Mouse (Mus musculus) adrenal gland (tissue): Measurements from ENCODE around the gene Kdelr1.

Source experiments
- intact Hi-C: fragments of 180-260 bp; cut with DNase I; formaldehyde crosslinking; loops from one replicate; pipeline ENCODE4 v1.15.1; 2025
- long read RNA-seq, 2 experiments: library from polyadenylated mRNA; unstranded; transcript quantifications; one replicate each; pipeline ENCODE4 v2.0.0; 2020; ENCODE audit warnings: borderline replicate concordance in 1 of 2; ENCODE audit not compliant: insufficient replicate concordance in 1 of 2

The Kdelr1 gene
- long read RNA-seq, experiment 1, transcript Kdelr1-201 (5 exons, 1,599 nt) = major isoform, 7 of 7 reads
- long read RNA-seq, experiment 1, partial matches to known transcripts = 0 of 7 reads
- long read RNA-seq, experiment 1, other reads (novel, unspliced or antisense) = 0 of 7 reads
- long read RNA-seq, experiment 2, partial matches to known transcripts = 1 of 10 reads
- long read RNA-seq, experiment 2, other reads (novel, unspliced or antisense) = 2 of 10 reads

DNA sequence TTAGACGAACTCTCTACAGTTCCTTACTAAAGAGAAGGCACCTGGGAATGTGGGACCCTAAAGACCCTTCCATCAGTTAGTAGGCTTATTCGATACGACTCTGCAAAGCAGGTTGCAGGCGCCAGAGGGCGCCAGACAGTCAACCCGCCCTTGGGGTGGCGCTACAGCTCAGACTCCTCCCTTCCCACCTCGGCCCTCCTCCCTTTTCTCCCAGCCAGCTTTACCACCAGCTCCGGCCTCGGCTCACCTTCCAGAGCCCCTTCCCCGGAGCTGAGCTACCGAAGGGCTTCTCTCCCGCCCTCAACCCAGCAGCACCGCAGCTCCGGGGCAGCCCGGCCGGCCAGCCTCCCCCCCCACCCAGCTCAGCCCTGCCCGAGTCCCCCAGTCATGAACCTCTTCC, at the start of gene Kdelr1:
Gene Kdelr1, plus strand, starts transcription at position 149 of the 400 bp plus-strand sequence.
- intact Hi-C loops = loop anchor here (2.0 to 5.0 kb wide), 3 partner anchors 40 to 135 kb away; partner anchors contain the start of gene Grwd1

DNA sequence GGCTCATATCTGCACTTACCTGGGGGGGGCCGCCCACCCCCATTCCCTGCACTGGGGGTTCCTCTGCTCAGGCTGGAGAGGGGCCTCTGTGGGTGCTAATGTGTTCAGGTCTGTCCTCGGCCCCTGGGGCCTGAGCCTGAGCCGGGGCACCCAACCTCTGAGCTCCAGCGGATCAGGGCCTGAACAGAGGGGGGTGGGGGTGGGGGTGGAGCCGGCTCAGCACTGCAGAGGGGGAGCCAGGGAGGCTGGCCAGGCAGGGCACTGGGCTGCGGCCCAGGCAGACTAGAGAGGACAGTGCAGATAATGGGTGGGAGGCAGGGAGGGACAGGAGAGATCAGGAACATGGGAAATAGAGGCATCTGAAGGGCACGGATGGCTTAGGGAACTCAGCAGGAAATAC, 48.0 kb upstream of the Kdelr1 start, which contains the start of gene Kcnj14:
Gene Kcnj14, minus strand, starts transcription at position 185 of the 400 bp plus-strand sequence.
- intact Hi-C loops = no loop called here

DNA sequence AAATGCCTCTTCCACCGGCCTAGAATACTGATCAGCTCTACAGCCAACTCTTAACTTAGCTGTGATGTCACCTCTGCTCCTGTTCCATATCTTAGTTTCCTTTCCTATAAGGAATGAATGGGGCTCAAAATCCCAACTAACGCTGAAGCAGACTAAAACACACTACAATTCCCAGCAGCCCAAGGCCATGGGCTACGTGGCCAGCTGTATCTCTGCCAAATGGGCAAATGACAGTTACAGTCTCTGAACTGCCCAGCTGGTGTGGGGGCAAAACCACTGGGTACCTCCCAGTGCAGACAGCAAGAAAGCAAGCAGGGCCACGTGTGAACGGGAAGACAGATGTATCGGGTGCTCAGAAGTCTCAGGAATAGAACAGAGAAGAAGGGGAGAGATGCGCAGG, 45.9 kb upstream of the Kdelr1 start:
- intact Hi-C loops = no loop called here

DNA sequence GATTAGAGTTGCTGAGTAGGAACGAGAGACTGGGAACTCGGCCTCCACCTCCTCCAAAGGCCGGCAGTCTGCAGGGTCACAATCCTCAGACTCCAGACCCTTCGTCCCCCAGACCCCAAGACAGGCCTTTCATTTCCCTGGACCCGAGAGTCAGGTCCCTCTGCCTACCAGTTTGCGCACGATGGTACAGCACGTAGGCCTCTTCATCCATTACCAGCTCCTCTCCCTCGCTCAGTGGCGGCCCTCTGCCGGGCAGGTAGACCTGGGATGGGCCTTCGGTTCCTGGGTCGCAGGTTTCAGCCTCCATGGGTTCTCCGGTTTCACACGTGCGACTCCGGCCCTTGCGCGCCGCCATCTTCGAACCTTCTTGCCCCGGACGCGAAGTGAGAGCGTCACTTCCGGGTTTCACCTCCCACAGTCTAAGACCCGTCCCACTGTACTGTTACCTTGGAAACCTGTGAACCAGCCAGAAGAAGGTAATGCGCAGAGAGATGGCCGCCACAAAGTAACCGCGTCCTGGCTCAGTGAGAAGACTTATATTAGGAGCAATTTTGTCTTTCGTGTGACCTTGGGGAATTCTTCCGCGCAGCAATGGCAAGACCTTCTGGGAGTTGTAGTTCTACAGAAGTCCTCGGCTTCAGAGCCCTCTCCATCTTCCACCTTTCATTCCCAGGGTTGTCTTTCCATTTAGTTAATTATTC, 42.0 kb upstream of the Kdelr1 start, which contains the start of gene Grwd1:
Gene Grwd1, minus strand, starts transcription at position 518 of the 701 bp plus-strand sequence.
- intact Hi-C loops = loop anchor here (5.0 kb wide), 1 partner anchor 42 kb away; the partner anchor contains the start of gene Kdelr1

DNA sequence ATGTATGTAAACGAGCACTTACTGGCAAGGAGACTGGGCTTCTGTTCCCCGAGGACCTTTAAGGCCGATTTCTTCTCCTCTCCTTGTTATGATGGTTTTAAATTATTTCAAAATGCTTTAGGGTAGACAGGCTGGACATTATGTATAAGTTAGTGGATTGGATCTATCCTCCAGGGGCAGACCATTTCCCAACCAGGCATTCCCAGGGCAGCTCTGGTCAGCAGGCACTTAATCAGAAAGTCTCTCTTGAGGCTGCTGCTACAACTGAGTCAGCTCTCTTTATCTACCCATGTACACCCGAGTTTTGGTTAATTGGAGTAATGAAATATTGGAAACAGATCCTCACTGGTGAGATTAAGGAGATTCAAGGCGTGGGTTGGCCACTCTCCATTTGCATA, 41.4 kb upstream of the Kdelr1 start:
- intact Hi-C loops = loop anchor here (5.0 kb wide), 1 partner anchor 41 kb away; the partner anchor contains the start of gene Kdelr1

DNA sequence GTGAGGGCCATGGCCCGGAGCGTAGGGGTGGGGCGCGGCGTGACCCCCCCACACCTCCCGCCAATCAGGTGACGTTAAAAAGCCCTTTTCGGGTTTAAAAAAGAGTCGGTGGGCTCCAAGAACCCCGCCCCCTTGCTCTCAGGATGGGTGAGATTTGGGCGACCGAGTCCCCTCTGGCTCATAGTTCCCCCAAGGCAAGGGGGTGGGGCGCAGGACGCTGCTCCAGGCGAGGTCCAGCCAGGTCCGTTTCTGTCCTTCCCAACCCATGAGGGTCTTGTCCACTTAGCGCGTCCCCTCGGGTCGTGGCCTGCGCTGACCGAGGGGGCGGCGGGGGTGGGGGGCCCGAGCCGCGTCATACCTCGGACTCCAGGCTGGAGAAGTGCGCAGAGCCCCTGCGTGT, 40.1 kb upstream of the Kdelr1 start:
- intact Hi-C loops = loop anchor here (5.0 kb wide), 1 partner anchor 40 kb away; the partner anchor contains the start of gene Kdelr1

DNA sequence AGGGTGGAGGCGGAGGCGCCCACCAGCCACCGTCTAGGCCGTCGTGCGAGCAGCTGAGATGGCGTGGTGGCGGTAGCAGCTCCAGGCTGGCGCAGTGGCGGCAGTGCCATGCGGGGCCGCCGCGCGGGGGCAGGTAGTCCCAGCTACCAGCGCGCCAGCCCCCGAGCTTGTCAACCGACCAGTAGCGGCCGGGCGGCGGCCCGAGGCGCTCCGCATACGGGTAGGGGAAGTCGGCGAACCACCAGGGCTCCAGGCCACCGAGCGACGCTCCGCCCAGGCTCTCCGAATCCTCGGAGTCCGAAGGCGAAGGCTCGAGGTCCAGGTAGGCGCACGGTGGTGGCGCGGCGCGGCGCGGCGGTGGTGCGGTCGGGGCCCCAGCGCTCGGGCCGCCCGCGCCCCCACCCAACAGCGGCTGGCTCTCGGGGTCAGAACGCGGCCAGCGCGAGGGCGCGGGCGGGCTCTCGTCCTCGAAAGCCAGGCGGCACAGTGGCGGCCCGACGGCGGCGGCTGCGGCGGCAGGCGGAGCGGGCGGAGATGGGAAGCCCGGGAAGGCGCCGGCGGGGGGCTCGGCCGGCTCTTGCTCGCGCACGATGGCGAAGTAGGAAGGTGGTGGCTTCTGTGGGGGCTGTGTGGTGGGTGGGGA, 39.3 kb upstream of the Kdelr1 start:
- intact Hi-C loops = loop anchor here (5.0 kb wide), 1 partner anchor 39 kb away; the partner anchor contains the start of gene Kdelr1

DNA sequence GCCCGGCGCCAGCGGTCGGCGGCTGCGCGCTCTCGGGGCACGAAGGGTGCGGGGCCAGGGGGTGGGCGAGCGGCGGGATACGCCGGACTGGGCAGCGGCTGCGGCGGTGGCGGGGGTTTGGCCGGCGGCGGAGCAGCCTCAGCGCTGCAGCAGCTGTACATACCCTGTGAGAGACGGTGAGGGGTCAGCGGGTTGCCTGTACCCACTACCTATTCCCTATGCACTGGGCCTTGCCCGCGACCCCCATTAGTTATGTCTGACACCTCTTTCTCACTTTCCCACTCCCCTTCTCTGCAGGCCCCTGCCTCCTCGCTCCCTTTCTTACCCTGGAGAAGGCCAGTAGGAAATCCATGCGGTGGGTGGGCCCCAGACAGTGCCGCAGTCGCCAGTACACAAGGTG, 38.6 kb upstream of the Kdelr1 start:
- intact Hi-C loops = loop anchor here (5.0 kb wide), 1 partner anchor 38 kb away; the partner anchor contains the start of gene Kdelr1

DNA sequence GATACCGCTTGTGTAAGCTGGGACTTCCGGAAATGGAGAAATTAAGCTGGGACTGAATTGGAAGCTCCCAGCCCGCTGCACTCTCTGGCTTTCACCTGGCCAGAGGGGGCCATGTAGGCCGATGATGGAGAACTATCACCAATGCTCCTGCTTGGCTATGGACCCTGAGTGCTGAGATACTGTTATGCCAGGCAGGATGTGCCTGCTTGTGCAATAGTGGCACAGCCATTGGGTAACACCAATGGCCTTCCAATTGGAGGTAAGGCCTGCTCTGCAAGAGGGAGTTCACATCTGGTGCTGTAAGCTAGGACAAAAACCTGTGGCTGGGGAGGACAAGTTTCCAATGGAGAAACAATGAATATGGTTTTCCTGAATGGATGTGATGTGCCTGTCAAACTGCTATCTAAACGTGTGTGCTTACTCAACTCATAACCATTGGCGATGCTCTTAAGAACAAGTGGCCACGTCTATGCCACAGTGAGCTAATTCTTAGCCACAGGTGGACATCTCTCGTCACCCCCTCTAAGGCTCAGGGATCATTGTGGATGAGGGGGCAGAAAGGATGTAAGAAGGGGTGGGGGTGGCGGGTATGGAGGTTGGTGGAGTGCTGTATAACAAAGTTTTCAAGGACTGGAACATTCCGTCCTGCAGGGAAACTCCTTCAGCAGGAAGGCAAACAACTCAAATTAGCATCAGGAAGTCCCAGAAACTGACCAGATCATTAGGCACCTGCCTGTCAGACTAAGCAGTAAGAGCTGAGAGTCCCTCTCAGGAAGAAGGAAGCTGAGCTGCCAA, 29.4 kb upstream of the Kdelr1 start:
- intact Hi-C loops = no loop called here

DNA sequence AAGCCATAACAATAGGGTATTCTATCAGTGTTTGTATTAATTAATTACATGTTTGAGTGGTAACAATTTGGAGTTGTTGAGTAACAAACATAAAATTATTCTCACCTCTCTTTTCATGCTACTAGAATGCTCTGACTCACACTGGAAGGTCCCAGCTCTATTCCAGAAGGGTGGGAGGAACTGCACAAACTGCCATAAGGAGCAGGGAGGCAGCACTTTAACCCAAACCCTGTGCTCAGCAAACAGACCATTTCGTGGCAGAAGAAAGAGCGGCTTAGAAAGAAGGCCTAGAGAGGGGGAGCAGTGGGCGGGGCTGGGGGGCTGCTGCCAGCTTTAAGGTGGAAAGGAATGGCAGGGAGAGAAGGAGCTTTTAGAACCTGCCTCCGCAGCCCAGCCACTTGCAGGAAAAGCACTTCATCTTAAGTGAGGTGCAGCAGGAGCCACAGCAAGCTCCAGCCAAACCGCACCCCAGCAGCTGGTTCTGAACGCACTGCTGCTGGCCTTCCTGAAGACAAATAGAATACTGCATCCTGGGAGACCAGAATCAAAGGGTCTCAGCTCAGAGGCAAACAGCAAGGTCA, 24.0 kb upstream of the Kdelr1 start:
- intact Hi-C loops = no loop called here

DNA sequence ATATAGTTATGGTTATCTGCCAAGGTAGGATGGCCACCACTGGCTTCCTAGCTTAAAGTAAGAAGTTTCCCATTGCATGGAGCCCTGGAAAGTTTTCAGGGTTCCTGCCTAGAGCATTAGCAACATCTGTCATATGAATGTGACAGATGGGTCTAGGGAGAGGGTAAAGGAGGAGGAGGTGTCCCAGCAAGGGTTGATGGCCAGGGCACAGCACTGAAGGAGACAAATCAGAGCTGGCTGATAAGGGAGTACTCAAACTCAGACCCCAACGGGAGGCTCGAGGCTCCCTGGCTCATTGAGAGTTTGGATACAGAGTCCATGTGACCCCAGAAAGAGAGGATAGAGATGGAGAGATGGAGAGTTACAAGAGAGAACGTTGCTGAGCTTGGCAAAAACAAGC, 21.9 kb upstream of the Kdelr1 start:
- intact Hi-C loops = no loop called here

DNA sequence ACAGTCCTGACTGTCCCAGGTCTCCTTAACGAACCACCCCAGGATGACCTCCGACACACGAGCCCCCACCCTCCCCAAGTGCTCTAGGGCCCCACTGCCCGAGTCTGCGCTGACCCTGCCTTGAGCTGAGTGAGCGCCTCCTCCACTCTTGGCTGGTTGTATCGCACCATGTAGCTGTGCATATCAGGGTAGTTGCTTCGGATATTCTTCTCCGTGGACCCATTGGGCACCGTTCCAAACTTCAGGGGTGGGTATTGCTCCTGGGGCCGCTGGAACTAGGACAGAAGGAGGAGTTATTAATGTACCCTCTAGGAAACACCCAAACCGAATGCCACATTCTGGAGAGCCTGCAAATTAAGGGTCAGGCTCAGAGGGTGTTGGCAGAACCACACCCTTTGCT, 19.5 kb upstream of the Kdelr1 start:
- intact Hi-C loops = no loop called here

DNA sequence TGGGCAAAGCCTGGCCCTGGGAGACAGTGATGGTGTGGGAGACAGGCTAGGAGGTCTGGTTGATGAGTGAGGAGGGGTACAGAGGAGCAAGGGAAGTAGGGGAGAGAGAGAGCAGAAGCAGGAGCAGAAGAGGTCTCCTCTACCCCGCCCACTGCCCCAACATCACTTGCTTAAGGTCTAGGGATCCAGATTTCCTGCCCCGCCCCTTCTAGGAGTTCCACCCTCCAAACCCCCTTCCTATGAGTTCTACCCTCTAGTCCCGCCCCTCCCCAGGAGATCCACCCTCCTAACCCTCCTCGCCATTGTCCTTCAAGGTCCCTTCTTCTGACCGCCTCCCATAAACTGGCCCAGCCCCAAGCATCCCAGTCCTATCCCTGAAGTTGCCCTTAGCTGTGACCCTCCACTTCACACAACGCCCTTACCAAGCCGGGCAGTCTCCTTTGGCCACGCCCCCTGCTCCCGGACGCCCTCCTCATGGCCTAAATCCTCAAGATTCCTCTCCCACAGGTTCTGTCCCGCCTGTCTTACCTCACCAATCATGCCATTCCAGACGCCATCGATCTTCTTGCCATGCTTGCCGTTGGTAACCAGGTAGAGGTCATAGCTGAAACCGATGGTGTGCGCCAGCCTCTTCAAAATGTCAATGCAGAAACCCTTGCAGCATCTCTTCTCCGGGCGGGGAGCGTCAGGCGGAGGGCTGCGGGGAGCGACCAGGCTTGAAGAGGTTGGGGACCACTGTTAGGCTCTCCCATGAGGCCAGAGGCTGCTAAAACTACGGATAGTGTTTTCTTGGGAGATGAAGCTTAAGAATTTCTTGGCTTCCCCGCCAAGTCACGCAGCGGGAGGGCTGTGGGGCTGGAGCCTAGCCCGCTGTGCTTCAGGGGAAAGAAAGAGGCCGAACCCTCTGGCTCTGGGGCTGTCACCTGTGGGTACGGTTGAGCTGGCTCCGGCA, 15.3 kb upstream of the Kdelr1 start:
- intact Hi-C loops = no loop called here

DNA sequence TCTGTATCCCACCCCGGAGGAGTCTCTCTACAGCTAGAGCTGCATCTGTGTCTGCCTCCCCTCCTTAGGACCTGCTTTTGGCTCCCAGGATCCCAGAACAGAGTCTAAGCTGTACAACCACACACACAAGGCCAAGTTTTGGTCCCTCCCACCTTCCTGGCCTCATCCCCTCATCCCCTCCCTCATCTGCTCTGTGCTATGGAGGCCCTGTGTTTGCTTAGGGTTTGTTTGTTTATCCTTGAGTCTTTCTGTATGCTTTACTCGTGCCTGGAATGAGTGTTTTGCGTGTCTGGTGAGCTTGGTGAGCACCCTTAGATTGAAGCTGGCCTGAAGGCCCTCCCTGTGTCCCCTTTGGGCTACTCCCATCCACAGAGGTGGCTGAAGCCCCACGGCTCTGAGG, 13.6 kb upstream of the Kdelr1 start:
- intact Hi-C loops = no loop called here

DNA sequence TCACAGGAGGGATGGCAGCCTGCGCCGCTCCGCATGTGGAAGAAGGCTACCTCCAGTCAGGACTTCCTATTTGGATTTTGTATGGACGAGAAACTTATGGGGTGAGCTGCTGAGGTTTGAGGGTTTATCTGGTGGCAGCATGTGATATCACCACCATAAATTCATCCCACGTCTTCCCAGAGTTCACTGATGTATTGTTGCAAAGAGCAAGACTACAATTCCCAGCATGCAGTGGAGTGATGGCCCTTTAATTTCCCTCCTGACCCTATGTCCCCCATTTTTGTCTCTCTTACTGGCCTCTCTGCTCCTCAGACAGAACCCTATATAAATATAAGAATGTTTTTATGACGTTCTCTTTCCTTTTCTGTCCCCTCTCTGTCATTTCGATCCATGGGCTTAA, 9.8 kb upstream of the Kdelr1 start:
- intact Hi-C loops = no loop called here

DNA sequence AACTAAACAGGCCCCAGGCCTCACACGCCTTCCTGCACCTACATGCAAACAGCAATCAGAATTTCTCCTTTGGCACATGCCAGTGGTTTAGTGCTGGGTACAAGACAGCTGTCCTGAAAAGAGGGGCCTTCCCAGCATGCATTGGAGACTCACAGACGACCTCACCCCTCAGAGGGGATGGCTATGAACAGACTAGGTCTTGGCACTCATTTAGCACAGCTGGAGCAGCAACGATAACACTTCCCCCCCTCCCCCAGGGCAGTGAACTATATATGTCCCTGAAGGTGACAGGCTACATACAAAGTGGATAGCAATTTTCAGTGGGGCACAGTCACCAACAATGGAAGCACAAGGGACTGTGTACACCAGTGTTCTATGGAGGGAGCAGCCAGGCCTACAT, 8.1 kb upstream of the Kdelr1 start:
- intact Hi-C loops = no loop called here

DNA sequence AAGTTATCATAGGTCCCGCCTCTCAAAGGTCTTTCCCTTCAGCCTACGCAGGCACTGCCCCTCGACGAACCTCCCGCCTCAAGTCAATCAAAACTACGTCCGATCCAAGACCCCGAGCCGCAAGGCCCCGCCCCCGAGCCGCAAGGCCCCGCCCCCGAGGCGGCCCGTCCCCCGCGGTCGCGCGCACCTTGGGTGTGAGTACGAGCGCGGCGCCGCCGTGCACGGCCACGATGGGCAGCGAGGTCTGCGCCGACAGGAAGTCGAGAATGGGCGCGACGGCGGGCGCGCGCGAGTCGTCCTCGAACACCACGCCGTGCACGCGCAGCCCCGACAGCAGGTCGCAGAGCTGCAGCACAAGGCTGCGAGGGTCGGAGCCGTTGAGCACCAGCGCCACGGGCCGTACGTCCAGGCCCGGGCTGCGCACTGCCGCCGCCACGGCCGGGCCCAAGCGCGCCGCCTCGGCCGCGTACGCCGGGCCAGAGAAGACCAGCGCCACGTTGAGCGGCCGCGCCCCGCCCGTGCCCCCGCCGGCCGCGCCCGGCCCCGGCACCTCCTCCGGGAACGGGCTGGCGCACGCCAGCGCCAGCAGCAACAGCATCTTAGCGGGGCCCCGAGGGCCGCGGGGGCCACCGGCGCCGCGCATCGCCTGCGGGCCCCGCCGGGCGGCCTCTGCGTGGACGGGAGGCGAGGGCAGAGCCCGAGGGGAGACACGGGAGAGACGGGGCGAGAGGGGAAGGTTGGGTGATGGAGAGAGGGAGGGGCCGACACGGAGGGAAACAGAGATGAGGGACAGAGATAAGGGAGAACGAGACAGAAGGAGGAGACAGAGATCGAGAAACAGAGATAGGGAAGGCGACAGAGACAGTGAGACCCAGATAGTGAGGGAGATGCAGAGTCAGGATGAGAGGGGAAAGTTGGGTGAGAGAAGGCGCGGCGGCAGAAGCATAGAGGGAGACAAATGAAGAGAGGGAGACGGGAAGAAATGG, 6.4 kb upstream of the Kdelr1 start:
- intact Hi-C loops = no loop called here

DNA sequence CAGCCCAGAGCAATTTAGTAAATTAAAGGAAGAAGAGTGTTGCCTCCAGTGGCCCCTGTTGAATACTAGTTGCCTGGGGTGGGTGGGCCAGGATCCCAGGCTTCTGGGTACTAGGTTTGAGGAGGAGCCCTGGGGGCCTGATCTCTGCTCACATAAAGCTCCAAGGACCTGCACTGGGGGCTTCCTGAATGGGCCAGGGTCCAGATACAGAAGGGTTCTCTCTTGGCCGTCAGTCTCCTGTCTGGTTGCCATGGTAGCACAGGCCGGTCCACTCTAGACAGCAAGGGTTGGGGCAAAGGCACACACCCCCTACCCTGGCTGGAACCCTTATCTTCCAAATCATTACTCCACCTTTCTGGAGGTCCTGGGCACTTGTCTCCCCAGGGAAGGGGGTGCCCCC, 4.7 kb upstream of the Kdelr1 start:
- intact Hi-C loops = no loop called here
